Mouse (Mus musculus) embryonic fibroblast, embryonic 13.5 days (primary cell): Measurements from ENCODE around the gene Eif4h.

Source experiments
- CTCF ChIP-seq: IDR thresholded peaks from 2 replicates; pipeline ENCODE4 v1.5.1; 2011; ENCODE audit warnings: mild to moderate bottlenecking, control low read depth, low read length, moderate library complexity, borderline replicate concordance; ENCODE audit not compliant: insufficient read depth
- POLR2A ChIP-seq: IDR thresholded peaks from 2 replicates; pipeline ENCODE4 v1.6.1; 2011; ENCODE audit warnings: low read depth, mild to moderate bottlenecking, control low read depth, low read length, moderate library complexity

- TF ChIP-seq POLR2A: no peak
- no peak for TF ChIP-seq CTCF
Observed at GRCm38 (mm10) chr5:134583006-134583883, 56.0 kb downstream of the Eif4h start.
